Mouse (Mus musculus): Measurements from ENCODE around the gene Birc2. TPM values are rescaled to one million over a fixed set of nuclear protein-coding genes. Genes with fewer than 3 reads are reported as not detected.

The Birc2 gene
- total and polyA plus RNA-seq, 3 experiments: 12.9 to 28.2 (median 22.0) TPM

DNA sequence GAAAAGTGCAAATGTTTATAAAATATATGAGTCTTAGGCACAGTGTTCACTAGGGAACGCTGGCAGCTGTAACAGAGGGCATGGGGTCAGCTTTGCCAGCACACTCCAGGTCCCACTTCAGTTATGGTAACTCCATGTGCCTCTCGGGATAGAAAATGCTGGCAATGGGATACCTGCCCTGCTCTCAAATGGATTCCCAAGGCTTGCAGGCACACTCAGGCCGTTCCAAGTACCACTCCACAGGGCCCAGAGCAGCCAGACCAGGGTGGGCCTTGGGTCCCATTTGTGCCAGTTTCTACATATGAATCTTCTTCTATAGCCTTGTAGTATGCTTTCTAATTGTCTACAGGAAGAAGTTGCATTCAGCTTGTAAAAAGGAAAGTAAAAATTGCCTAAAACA, 51.5 kb downstream of the Birc2 start:
- H3K27ac ChIP-seq: no peak overlapping the region
- H3K79me2 ChIP-seq (replicated peaks; ENCODE audit: control insufficient read depth, insufficient read depth, low read length): no peaks in the 10 kb centered on the region
- no peak for DNase-seq
- intact Hi-C loops (cut with DNase I): loop anchor here (10.0 kb wide), 1 partner anchor 601 kb away; the partner anchor contains the start of genes Dcun1d5 and Dync2h1
- 94% methylated on average over 3 of the region's 3 CpGs for WGBS
- H3K27me3 ChIP-seq (ENCODE audit: control insufficient read depth, insufficient read depth, low read length): no peaks in the 10 kb centered on the region
- H3K36me3 ChIP-seq (ENCODE audit: control insufficient read depth, insufficient read depth, low read length): no peaks in the 10 kb centered on the region; the same call in 1 of the 2 replicates
- H3K4me1 ChIP-seq (ENCODE audit: control insufficient read depth, insufficient read depth, low read length): no peaks in the 10 kb centered on the region; the same call in 1 of the 2 replicates
- H3K9ac ChIP-seq (ENCODE audit: low read depth, low read length): no peak overlapping the region
- no peak overlapping the region for H3K4me3 ChIP-seq
- TF ChIP-seq POLR2A (IDR thresholded peaks at IDR 0.05; ENCODE audit: insufficient read depth, low read depth, low read length) (no peak), EP300 (IDR thresholded peaks at IDR 0.05; ENCODE audit: insufficient read depth, low read depth, low read length) (no peak), CTCF (IDR thresholded peaks at IDR 0.05) (no peak)

DNA sequence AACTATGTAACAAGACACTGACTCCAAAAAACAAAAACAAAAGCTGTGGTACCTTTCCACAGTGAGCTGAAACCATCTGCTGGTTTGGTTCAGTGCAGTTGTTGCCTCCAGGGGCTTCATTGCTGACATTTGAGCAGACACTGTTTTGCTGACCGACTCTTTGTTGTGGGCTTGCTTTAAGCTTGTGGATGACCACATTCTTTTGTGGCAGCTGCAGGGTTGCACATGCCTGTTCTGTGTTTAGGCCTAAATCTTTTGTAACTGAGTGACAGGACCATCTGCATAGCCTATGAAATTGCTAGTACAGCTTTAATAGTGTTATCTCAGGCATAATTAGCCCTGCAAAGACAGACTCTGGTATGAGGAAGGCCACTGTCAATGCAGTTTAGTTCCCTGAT, 52.2 kb downstream of the Birc2 start:
- Histone ChIP-seq H3K27me3 (ENCODE audit: control insufficient read depth, insufficient read depth, low read length) (no peaks in the 10 kb centered on the region), H3K9ac (ENCODE audit: low read depth, low read length) (no peak overlapping the region), H3K4me1 (ENCODE audit: control insufficient read depth, insufficient read depth, low read length) (no peaks in the 10 kb centered on the region; the same call in 1 of the 2 replicates), H3K36me3 (ENCODE audit: control insufficient read depth, insufficient read depth, low read length) (no peaks in the 10 kb centered on the region; the same call in 1 of the 2 replicates), H3K79me2 (replicated peaks; ENCODE audit: control insufficient read depth, insufficient read depth, low read length) (no peaks in the 10 kb centered on the region), H3K4me3 (no peak overlapping the region), H3K27ac (no peak overlapping the region; the same call in 1 of the 2 replicates)
- intact Hi-C loops (cut with DNase I): loop anchor here (10.0 kb wide), 1 partner anchor 600 kb away; the partner anchor contains the start of genes Dcun1d5 and Dync2h1
- no peak for TF ChIP-seq POLR2A (IDR thresholded peaks at IDR 0.05; ENCODE audit: insufficient read depth, low read depth, low read length)
- TF ChIP-seq CTCF (IDR thresholded peaks at IDR 0.05): no peak
- TF ChIP-seq EP300 (IDR thresholded peaks at IDR 0.05; ENCODE audit: insufficient read depth, low read depth, low read length): no peak
- DNase-seq: no peak
- WGBS: 52% methylated on average over 1 of the region's 1 CpGs

DNA sequence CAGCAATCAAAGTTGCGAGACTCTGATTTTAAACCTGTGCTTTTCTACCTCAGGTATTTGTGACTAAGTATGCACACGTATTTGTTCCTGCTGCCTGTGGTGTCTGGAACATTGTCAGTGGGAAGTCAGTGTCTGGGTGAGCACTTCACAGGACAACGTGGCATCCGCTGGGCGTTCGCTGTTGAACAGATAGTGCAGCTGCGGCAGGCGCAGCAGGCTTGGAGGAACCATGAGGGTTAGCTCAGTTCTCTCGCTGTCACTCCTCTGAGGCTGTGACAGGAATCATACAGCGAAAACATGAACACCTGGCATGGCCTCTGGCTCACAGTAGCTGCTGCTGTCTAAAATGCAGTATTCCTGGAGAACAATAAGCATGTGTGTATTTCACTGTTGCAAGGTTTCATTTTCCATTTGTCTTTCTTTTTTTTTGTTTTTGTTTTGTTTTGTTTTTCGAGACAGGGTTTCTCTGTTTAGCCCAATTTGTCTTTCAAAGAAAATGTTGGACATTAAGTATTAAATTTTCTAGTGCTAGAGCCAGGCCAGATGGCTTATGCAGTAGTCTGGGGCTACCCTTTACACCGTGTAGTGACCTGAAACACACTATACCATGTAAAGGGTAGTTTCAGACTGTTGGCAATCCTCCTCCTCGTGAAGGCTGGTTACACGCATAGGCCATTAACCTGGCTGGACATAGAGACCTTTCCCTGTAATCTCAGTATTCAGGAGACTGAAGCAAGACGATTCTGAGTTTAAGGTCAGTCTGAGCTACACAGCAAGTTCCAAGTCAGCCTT, 52.8 kb downstream of the Birc2 start:
- no peak overlapping the region for H3K4me3 ChIP-seq
- H3K79me2 ChIP-seq (replicated peaks; ENCODE audit: control insufficient read depth, insufficient read depth, low read length): no peaks in the 10 kb centered on the region
- no peak overlapping the region; the same call in 1 of the 2 replicates for H3K27ac ChIP-seq
- WGBS: 77% methylated on average over 15 of the region's 15 CpGs
- no peak for DNase-seq
- intact Hi-C loops (cut with DNase I): loop anchor here (10.0 kb wide), 1 partner anchor 599 kb away; the partner anchor contains the start of genes Dcun1d5 and Dync2h1
- H3K36me3 ChIP-seq (ENCODE audit: control insufficient read depth, insufficient read depth, low read length): no peaks in the 10 kb centered on the region; the same call in 1 of the 2 replicates
- no peaks in the 10 kb centered on the region; the same call in 1 of the 2 replicates for H3K4me1 ChIP-seq (ENCODE audit: control insufficient read depth, insufficient read depth, low read length)
- H3K9ac ChIP-seq (ENCODE audit: low read depth, low read length): no peak overlapping the region
- TF ChIP-seq CTCF (IDR thresholded peaks at IDR 0.05) (no peak), POLR2A (IDR thresholded peaks at IDR 0.05; ENCODE audit: insufficient read depth, low read depth, low read length) (no peak), EP300 (IDR thresholded peaks at IDR 0.05; ENCODE audit: insufficient read depth, low read depth, low read length) (no peak)
- H3K27me3 ChIP-seq (ENCODE audit: control insufficient read depth, insufficient read depth, low read length): no peaks in the 10 kb centered on the region

DNA sequence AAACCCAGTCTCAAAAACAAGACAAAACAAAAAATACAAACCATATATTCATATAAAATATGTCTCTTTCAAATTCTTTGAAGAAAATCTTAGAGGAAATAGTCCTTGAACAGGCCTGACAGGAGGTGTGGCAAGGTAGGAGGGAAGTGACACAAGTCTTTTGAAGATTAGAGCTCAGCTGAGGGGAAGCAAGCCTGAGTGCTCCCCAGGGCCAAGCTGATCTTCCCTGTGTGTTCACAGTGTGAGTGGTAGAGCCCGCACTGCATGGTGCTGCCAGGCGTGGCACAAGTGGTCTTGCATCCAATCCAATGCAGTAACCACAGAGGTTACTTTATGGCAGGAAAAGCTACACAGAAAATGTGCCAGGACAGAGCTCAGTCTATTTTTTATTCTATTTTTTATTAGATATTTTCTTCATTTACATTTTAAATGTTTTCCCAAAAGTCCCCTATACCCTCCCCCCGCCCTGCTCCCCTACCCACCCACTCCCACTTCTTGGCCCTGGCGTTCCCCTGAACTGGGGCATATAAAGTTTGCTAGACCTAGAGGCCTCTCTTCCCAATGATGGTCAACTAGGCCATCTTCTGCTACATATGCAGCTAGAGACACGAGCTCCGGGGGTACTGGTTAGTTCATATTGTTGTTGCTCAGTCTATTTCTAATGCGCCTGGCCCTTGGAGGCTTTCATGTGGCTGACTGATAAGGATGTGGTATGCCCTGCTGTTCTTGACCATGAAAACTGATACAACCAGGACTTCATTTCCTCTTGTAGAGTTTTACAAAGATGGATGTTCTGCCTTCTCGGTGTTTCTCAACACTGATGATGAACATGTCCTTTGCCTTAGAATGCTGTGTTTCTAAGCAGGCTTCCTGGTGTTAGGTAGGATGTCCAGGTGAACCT, 56.4 kb downstream of the Birc2 start:
- WGBS: 85% methylated on average over 8 of the region's 8 CpGs
- H3K79me2 ChIP-seq (replicated peaks; ENCODE audit: control insufficient read depth, insufficient read depth, low read length): no peaks in the 10 kb centered on the region

DNA sequence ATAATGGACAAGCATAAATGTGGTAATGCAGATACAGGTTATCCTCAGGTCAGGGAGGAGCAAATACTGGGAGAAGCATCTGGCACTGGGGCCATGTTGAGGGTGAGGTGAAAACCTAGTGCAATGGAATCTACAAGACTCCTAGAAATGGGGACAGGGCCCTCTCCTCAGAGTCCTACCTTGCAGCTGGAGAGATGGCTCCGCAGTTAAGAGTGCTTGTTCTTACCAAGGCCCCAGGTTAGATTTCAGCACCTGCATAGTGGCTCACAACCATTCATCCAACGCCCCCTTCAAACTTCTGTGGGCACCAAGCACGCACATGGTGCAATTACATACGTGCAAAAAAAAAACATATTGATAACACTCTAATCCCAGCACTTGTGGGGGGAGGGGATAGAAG, 57.1 kb downstream of the Birc2 start:
- DNase-seq: no peak
- H3K9ac ChIP-seq (ENCODE audit: low read depth, low read length): no peak overlapping the region
- H3K27me3 ChIP-seq (ENCODE audit: control insufficient read depth, insufficient read depth, low read length): no peaks in the 10 kb centered on the region
- H3K36me3 ChIP-seq (ENCODE audit: control insufficient read depth, insufficient read depth, low read length): no peaks in the 10 kb centered on the region
- no peak overlapping the region for H3K4me3 ChIP-seq
- TF ChIP-seq EP300 (IDR thresholded peaks at IDR 0.05; ENCODE audit: insufficient read depth, low read depth, low read length) (no peak), CTCF (IDR thresholded peaks at IDR 0.05) (no peak), POLR2A (IDR thresholded peaks at IDR 0.05; ENCODE audit: insufficient read depth, low read depth, low read length) (no peak)
- H3K27ac ChIP-seq: no peak overlapping the region
- 88% methylated on average over 4 of the region's 4 CpGs for WGBS
- intact Hi-C loops (cut with DNase I): loop anchor here (10.0 kb wide), 1 partner anchor 595 kb away; the partner anchor contains the start of genes Dcun1d5 and Dync2h1
- no peaks in the 10 kb centered on the region for H3K79me2 ChIP-seq (replicated peaks; ENCODE audit: control insufficient read depth, insufficient read depth, low read length)
- H3K4me1 ChIP-seq (ENCODE audit: control insufficient read depth, insufficient read depth, low read length): no peaks in the 10 kb centered on the region

More for the DNA sequence above, 56.4 kb downstream of the Birc2 start:
- Histone ChIP-seq H3K9ac (ENCODE audit: low read depth, low read length) (no peak overlapping the region), H3K27me3 (ENCODE audit: control insufficient read depth, insufficient read depth, low read length) (no peaks in the 10 kb centered on the region), H3K36me3 (ENCODE audit: control insufficient read depth, insufficient read depth, low read length) (no peaks in the 10 kb centered on the region), H3K4me1 (ENCODE audit: control insufficient read depth, insufficient read depth, low read length) (no peaks in the 10 kb centered on the region), H3K27ac (no peak overlapping the region), H3K4me3 (no peak overlapping the region)
- TF ChIP-seq CTCF (IDR thresholded peaks at IDR 0.05) (no peak), POLR2A (IDR thresholded peaks at IDR 0.05; ENCODE audit: insufficient read depth, low read depth, low read length) (no peak), EP300 (IDR thresholded peaks at IDR 0.05; ENCODE audit: insufficient read depth, low read depth, low read length) (no peak)
- intact Hi-C loops (cut with DNase I): loop anchor here (10.0 kb wide), 1 partner anchor 596 kb away; the partner anchor contains the start of genes Dcun1d5 and Dync2h1
- no peak for DNase-seq

Measured in heart, adult 2 months (tissue).